Mouse (Mus musculus): ENCODE measurements around the gene Galntl6.

Galntl6 gene

DNA sequence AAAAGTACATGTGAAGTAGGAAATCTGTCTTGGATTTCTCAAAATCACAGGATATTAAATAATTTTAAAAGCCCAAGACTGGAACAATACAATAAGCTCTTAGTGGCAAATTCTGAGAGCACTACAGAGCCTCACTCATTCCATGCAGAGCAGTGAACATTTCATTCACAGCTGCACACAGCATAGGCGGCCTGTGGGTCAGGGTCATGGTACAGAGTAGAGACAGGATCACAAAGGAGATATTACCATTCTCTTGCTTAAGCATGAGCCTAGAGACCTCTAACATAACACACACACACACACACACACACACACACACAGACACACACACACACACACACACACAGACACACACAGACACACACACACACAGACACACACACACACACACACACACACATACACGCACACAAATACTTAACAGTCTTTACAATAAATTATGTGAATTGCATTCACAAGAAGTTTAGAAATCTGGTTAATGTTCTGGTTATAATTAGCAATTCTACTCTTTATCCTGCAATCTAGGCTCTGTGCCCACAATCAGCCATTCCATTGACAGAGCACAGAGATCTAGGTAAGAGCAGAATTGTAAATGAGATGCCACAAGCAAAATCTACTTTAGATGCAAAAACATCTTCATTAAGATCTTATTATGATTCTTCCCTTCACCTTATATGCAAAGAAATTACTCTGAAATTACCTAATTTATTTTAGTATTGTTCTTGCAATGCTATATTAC, 653.7 kb downstream of the Galntl6 start:
- DNase-seq (ENCODE audit: low spot score in 2 of 2) = no peak

DNA sequence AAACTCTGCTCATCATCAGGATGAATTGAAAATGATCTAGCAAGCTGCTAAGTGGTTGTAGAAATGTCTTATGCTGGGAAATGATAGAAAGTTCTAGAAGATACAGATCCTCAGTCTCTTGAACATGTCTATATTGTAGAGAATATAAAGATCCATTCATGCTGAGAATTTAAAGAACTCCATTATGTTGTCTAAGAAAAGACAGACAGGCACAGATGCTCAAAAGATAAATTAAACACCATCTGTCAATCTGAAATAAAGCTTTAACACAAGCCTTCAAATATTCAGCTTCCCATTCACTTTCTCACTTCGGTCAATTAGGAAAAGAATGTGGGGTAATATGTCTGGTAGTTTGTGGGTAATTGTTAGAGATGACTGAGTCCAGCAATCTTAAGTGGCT, 658.8 kb downstream of the Galntl6 start:
- no peak for DNase-seq (ENCODE audit: low spot score in 2 of 2)

DNA sequence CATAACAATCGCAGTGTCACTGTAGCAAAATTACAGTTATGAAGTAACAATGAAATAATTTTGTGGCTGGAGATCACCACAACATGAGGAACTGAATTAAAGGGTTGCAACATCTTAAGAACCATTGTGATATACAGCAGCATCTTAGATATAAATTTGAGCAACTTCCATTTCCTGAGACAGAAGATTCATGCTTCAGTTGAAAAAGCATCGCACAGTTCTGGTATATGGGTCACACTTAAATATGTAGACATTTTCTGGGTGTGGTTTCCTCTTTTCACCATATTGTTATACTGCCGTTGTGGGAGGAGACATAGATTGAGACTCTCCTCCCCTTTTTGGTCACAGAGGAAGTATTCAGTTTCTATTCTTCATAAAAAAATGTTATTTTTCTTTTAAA, 667.6 kb downstream of the Galntl6 start:
- DNase-seq (ENCODE audit: low spot score in 2 of 2) = no peak

DNA sequence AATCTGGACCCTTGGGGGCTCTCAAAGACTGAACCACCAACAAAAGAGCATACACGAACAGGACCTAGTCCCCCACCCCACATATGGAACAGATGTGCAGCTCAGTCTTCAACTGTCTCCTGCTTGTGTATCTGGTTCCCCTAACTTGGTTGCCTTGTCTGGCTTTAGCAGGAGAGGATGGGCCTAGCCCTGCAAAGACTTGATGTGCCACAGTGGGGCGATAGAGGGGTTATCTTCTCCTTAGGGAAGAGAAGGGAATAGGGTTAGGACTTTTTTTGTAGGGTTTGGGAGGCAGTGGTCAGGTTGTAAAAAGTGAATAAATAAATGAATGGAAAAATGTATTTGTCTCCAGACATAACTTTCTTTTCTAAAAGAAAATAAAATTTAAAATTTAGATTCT, 678.2 kb downstream of the Galntl6 start:
- no peak for DNase-seq (ENCODE audit: low spot score in 2 of 2)

DNA sequence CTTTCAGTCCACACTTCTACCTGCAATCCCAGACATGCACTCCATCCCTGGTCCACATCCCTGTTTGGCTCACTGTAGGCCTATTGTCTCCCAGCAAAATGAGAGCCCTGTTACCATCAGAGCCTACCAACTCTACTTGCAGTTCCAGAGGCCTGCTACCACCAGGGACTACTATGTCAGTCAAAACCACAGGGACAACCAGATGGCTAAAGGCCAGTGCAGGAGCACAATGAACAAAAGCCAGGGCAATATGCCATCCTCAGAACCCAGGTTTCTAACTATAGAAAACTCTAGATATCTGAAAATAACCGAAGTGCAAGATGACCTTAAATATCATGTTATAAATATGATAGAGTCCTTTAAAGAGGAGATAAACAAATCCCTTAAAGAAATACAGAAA, 683.7 kb downstream of the Galntl6 start:
- no peak for DNase-seq (ENCODE audit: low spot score in 2 of 2)

DNA sequence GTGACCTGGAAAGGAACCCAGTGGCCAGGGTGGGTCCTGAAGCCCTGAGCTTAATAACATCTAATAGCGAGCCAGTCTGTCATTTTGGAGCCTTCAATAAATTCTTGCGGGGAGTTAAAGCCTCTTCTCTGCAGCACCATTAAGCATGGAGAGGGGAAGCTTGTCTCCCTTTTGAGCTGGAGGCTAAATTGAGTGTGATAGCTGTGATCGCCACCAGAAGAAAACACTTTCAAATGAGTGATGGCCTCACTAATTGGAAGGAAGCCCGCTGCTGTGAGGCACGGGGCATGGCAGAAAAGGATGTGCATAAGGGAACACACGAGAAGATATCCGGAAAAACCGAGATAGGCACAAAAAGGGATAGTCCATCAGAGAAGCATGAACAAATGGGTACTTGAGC, 694.6 kb downstream of the Galntl6 start:
- no peak for DNase-seq (ENCODE audit: low spot score in 2 of 2)

DNA sequence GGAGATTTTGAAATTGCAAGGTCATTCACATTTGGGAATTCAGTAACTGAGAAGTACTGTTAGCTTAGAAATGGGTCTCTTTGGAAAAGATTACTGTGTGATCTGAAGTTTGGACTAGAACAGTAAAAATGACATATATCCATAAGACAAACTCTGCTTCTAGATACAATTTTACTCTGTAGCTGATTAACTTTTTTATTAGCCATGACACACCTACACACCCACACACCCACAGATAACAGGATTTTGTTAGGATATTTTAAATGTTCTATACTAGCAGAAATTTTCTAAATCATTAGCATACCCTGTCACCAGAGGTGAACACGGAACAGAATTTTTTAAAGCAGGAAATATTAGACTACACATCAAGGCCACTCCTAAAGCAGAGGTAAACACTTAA, 722.7 kb downstream of the Galntl6 start:
- DNase-seq (ENCODE audit: low spot score in 2 of 2) = no peak

DNA sequence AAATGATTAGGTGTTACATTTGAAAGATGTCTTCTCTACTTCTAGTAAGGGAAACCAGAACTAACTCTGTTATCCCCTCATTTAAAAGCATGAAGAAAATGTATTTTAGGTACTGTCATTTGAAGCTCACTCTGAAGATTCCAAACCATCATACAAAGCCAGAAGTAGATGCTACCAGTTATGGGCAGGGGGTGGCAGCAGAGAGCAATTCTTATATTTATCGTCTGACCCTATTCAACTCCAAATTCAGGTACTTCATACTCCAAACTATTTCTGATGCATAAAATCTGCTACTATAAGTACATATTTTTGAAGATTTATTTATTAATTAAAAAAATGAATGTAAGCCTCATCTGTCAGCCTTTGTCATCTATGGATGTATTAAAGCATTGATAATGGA, 765.5 kb downstream of the Galntl6 start:
- DNase-seq (ENCODE audit: low spot score in 2 of 2) = peak; percentile 37

DNA sequence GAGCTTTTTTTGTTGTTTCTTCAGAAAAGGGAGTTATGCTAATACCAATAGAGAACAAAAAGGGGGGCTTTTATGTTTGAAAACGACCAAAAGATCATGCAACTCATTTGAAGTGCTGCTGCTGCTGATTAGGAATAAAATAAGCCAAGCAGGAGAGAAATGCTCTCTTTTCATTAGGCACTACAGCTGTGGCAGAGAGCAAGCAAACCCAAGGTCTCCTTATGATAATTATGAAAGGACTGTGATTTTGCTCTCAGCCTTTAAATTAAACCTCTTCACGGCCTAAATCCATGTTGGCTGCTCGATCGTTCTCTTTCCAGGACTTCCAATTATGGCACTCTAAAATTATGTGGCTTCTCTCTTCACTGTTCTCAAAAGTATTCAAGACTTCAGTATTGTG, 825.7 kb downstream of the Galntl6 start:
- no peak for DNase-seq (ENCODE audit: low spot score in 2 of 2)

DNA sequence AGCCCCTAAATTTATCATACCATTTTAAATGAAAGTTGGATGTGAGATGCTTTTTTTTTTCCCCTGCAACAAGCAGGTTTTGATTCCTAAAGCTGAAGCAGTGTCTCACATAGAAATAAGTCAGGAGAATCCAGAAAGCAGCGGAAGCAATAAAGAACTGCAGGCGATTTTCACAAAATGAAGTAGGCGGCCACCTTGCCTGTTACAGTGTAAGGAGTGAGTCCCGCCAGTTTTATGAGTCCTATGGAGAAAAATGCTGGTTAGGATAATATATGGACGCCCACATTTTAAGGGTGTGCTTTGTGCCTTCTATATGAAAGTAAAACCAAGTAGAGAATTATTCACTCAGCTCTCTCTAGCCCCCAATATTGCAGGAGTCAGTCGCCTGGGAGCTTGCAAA, 827.5 kb downstream of the Galntl6 start:
- DNase-seq (ENCODE audit: low spot score in 2 of 2) = no peak

DNA sequence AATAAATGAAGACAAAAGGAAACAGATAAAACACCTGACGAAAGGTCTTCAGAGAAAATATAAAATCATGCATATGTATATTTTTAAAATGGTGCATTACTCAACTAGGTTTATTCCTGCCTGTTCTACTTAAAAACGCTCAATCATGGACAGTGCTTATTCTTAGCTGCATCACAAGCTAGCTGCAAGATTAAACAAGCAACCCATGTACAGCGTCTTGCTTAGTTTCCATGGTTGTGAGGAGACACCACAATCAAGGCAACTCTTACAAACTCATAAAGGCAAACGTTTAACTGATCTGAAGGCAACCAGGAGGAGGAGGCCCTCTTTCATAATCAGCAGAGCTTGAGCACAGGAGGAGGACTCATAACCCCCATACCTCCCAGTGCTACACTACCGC, 830.7 kb downstream of the Galntl6 start:
- DNase-seq (ENCODE audit: low spot score in 2 of 2) = no peak

DNA sequence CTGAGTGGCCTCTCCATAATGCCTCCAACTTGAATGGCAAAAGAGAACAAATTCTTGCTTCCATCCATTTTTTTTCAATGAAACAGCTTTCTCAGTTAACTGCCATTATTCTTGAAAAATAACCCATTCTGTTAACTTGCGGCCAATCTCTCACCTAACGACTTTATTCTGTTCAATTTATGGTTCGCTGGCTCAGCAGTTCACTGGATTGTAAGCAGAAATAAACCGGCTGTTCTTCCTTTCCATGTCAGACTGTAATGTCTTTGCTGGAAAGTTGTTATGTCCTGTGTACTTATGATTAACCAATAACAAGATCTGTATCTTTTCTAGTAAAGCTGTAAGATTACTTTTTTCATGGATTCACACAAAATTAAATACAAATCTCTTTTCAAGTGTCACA, 837.8 kb downstream of the Galntl6 start:
- DNase-seq (ENCODE audit: low spot score in 2 of 2) = no peak

DNA sequence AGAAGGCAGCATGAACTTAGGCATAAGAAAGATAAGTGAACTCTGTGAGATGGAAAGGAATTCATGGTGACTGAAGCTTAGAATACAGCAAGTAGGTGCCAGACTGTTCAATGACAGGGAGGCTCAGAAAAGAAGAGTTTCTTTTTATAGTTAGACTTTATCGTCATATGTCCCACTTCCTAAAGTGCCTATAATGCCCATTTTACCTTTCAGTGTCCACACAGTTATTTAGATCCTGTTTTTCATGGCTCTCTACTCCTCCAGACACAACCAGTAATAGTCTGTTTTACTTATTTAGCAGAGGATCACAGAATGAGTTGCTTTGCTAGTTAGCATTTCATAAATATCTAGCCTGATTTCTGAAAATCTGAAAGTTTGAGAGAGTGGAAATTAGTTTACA, 838.7 kb downstream of the Galntl6 start:
- DNase-seq (ENCODE audit: low spot score in 2 of 2) = no peak

DNA sequence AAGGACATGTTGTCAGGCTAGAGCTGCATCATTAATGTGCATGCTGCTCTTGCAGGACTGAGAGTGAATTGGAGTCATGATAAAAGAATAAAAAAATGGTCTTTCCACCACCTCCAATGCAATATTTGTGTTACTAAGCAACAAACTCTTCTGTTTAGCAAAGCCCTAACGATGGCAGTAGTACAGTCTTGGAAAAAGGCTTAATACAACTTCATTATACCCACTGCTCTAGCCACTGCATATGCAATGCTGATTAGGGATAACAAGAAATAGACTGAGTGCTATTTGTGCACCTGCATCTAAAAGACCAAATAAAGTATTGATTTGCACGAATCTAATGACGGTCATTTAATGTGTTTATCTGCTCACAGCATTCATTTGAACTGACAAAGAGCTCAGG, 880.2 kb downstream of the Galntl6 start:
- DNase-seq (ENCODE audit: low spot score in 2 of 2) = no peak

DNA sequence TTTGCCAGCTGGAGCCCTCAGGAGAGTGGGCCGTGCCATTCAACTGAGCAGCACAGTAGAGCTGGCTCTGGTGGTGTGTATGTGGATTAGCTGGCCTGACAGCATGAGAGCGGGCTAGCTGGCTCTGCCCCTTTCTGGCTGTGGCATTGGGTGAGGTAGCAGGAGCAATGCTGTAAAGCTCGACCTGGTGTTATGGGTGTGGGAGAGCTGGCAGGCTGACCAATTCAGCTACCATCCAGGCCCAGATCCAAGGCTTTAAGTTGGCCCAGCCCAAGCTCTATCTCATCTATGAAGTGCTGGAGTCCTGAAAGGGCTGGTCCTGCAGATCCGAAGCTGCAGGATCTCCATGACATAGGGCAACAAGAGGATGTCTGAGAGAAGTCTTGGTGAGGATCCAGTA, 886.9 kb downstream of the Galntl6 start:
- DNase-seq (ENCODE audit: low spot score in 2 of 2) = no peak

DNA sequence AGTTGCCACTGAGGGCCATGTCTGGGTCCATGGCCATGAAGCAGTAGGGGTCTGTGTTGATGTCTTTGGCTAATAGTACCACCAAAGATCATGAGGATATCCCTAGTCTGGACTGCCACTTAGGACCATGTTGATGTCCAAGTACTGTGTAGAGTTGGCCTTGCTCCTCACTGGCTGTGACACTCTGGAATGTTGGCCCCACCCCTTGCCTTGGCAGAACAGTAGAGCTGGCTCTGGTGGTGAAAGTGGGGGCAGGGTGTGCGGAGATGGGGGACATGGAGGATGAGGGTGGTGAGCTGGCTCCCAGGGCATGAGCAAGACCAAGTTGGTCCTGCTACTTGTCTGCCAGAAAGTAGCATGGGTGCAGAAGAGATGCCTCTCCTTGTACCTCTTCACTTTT, 887.3 kb downstream of the Galntl6 start:
- DNase-seq (ENCODE audit: low spot score in 2 of 2) = no peak

DNA sequence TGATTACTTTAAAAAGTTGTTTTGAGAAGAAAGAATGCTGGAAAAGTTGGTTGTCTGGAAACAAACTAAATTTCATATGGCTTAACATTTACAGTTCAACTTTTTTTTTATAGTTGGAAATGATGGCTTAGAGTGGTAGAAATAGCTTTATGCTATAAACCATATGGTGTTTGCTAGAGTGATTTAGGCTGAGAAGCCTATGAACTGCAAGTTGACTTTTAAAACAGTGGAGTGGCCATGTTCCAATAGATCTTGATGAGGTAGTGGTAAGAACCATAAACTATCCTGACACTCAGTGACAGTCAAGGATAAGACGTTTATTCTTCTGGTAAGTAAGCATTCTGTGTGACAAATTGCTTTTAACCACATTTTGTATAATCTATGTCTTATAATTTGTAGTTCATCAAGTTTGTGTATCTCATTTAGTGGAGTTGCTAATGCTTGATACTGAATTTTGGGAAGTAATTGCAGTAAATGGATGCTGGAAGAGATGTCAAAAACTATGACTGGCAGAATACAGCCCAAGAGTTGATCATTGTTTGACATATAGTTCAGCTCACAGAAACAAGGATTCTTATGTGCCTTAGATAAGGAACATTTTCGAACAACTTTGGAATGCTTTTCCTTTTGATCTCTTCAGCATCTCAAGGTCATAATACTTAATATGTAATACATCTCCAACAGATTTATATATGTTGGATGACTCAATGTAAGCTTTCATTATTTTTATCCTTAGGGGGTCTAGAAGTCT, 888.8 kb downstream of the Galntl6 start:
- no peak for DNase-seq (ENCODE audit: low spot score in 2 of 2)

DNA sequence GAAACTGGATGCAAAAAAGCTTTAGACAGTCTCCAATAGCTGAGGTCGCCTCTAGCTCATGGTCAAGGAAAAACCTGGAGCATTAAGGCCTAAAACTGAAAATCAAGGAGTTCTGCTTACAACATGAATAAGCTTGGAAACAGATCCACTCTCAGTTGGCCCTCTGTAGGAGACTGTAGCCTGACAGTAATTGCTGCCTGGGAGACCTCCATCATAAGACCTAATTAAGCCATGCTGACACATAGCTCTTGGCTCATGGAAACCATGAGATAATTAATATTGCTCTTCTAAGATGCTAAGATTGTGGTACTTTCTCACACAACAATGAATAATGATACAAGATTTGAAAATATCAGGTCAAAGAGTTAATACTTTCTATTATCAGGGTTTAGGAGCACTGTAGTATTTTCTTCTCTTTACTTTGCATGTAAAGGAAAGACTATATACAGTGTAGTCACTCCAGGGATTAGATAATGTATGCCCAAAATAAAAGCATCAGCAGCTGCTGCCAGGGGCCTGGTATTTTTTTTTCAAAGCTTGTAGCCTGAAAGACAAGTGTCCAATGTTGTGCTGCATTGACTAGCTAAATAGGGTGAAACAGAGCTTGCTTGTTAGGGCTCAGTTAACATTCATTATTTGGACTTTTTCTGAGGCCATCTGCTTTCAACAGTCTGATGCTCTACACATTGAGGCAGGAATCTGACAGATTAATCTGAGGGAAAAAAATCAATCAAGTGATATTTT, 922.8 kb downstream of the Galntl6 start:
- no peak for DNase-seq (ENCODE audit: low spot score in 2 of 2)

DNA sequence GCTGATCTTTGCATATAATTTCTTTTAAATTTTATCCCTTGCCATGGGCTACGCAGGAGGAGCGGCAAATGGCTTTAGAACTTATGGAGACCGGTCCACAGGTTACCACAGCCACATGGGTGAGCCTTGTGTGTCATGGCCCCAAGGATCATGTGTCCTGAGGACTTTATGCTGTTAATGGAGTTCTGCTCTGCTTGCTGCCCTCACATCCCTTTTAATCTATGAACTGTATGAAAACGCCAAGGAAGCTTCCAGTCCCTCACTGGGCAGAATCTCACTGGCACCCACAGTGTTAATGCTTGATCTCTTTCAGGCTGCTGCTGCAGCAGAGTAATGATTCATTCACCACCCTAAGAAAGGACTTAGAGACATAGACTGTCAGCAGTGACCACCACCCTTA, 935.1 kb downstream of the Galntl6 start:
- DNase-seq (ENCODE audit: low spot score in 2 of 2) = no peak

DNA sequence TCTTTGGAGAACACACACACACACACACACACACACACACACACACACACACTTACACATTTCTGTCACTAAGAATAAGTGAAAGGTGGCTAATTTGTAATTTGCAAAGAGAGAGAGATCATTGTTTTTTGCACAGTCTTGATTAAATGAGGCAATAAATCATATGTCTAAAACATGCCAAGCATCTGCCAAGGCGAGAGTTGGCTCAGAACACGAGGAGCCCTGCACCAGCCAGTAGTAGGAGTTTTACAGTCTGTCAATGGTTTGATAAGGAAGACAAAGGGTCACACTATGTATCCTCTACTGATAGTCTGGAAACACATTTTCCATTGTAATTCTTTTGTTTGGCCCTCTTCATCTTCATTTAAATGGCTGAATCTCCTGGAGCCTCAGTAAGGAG, 938.3 kb downstream of the Galntl6 start:
- no peak for DNase-seq (ENCODE audit: low spot score in 2 of 2)

DNA sequence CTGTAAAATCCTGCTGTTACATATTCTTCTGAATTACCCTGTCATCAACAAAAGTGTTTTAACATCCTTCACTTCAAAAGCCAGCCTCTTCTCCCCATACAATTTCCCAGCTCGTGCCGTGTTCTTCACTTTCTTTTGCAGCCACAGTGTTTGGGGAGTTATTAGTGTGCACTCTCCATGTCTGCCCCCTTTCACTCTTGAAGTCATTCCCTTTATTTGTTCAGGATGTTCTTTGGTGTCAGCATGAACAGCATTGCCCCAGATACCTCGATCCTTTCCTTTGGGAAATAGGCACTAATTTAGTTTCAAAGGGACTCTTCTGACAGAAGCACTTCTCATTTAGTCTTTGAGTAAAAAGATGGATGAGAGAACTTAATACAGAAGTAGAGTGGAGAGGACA, 939.6 kb downstream of the Galntl6 start:
- no peak for DNase-seq (ENCODE audit: low spot score in 2 of 2)

DNA sequence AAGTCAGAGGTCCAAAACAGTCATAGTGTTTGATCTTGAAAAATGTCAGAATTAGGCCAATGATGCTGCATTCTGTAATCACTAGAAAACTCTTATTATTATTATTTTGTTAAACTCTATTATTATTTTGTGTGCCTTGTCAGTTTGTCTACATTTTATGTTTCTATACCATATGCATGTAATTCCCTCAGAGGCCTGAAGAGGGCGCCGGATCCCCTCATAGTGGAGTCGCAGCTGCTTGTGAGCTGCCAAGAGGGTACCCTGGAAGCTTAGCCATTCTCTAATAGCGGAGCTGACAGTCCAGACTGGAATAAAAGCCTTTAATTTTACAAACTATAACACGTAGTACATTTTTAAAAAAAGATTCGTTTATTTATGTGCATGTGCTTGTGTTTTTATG, 945.8 kb downstream of the Galntl6 start:
- no peak for DNase-seq (ENCODE audit: low spot score in 2 of 2)

DNA sequence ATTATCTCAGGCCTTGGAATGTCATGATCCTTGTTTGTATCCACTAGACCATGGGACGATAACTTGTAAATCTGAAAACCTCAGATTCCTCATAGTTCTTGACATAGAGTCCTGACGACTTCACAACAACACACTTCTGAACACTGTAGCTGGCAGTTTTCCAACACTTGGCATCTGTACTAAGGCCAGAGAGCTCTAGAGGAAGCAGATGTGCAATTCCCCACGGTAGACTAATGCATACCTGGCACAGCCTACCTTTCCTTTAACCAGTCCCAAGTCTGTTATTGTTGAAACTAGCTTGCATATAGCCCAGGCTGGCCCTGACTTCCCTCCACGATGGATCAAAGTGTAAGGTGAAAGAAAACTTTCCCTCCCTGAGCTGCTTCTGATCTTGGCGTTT, 946.9 kb downstream of the Galntl6 start:
- no peak for DNase-seq (ENCODE audit: low spot score in 2 of 2)
